Mouse (Mus musculus): ENCODE measurements at regions not wholly inside any gene's neighbourhood (a gene's known extent, or its start where the extent isn't known, plus 50 kb on each side); places are given as distances from the start of the nearest gene placed in this dataset.
"Not testable (repeated sequence)": the region's sequence is repeated elsewhere in the genome, so short reads cannot be mapped to it uniquely, and the experiment has no call there.

DNA sequence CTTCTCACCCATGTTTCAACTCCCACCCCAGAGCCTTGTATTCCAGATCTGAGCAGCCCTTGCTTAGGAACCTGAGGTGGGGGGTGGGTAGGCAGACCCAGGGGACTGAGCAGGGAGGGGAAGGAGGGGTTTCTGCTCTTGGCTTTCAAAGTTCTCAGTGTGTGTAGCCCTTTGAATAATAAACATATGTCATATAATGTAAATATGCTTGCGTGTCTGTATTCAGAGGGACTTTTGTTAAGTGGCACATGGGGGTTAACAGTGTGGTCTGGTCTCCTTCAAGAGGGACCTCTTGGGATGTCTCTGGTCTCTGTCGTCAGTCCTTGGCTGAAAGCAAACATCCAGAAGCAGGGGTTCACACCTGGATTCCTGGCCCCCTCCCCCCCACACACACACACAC is 149.1 kb upstream of the Rtl1 start:
- no peak for DNase-seq (ENCODE audit: low spot score in 2 of 2)

DNA sequence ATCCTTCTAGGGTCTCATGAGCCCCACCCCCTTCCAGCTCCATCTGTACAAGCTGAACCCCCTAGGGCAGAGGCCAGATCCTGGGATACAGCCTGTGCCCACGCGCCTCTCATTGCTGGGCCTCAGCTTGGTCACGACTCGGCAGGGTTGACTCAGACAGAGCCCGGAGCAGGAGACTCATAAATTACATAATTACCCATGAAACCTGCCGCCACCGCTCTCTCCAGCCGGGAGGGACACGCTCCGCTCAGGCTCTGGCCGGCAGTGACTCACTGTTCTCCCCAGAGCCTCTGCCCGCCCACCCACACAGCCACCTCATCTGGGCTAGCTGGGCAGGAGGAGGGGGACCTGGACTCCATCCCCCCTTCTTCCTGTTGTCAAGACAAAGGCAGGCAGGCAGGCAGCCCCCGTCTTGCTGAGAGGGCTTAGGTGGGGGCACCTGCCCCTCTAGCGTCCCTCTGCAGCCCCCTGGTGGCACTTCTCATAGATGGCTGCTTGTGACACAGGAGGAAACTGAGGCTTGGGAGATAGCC is 149.6 kb upstream of the Rtl1 start:
- peak; percentile 11 to 25 for DNase-seq (ENCODE audit: low spot score in 2 of 2)

DNA sequence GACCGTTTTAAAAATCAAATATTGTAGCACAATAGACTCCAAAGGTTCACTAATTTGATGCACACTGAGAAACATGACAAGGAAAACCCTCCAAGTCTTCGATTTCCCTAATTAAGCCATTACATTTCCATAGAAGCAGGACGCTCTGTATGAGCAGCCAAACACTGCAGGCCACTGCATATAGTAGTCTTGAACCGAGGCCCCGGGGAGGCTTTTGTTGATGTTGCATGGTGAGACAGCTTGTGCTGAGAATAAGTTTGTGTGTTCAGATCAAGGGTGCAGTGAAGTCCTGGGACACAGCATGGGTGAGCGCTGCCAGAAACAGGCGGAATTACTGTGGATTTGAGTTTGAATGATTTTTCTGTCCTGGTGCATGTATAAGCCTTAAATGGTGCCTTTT is 154.9 kb upstream of the Rtl1 start:
- no peak for DNase-seq (ENCODE audit: low spot score in 2 of 2)

DNA sequence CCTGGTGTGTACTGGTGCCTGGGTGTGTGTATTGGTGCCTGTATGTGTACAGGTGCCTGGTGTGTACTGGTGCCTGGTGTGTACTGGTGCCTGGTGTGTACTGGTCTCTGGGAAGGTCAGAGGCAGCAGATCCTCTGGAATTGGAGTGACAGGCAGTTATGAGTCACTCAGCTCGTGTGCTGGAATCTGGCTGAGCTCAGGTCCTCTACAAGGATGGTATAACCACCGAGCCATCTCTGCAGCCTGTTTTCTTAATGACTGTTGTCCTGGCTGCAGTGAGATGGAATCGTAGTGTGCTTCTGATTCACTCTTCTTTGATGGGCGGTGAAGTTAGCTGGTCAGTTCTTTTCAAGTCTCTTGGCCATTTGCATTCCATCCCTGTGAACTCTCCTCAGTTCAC is 164.2 kb upstream of the Rtl1 start:
- DNase-seq (ENCODE audit: low spot score in 2 of 2): no peak

DNA sequence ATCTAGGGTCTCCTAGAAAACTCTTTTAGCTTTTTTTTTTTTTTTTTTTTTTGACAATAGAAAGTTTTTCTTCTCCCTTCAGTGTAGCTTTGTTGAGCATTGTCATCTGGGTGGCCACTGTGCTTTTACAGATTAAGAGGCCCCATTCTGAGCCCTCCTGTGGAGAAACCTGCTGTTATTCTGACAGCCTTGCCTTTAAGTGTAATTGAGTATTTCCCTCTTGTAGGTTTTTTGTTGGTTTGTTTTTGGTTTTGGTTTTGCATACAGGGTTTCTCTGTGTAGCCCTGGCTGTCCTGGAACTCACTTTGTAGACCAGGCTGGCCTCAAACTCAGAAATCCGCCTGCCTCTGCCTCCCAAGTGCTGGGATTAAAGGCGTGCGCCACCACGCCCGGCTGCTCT is 166.5 kb upstream of the Rtl1 start:
- not testable (repeated sequence) for DNase-seq (ENCODE audit: low spot score in 2 of 2)

DNA sequence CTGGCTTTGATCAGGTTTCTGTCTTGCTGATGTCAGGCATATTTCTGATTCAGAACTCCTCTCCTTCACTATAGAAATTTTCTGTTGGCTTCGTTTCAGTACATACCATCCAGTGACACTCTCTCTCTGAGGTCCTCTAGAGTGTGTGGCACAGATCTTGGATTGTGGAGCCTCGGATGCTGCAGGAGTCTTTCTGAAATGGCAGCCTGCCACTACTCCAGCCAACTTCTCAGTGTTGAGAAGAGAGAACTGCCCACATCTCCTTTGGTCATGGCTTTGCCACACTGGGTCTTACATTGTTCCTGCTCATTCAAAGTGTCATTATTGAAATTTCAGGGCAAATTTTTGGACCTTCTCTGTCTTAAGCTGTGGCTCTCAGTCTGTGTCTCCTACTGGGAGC is 172.4 kb upstream of the Rtl1 start:
- no peak for DNase-seq (ENCODE audit: low spot score in 2 of 2)

DNA sequence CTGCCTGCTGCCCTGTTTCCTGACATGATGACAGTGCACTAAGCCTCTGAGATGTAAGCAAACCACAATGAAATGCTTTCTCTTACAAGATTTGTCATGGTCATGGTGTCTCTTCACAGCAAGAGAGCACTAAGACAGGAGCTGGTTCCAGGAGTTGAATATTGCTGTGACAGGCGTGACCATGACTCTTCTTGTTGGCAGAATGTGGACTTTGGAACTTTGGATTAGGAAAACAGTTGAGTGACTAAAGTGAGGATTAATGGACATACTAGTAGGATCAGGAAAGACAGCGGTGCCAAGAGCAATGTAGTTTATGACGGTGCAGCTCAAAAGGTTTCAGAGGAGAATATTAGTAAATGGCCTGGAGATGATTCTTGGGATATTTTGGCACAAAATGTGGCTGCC is 173.8 kb upstream of the Rtl1 start:
- DNase-seq (ENCODE audit: low spot score in 2 of 2): no peak

DNA sequence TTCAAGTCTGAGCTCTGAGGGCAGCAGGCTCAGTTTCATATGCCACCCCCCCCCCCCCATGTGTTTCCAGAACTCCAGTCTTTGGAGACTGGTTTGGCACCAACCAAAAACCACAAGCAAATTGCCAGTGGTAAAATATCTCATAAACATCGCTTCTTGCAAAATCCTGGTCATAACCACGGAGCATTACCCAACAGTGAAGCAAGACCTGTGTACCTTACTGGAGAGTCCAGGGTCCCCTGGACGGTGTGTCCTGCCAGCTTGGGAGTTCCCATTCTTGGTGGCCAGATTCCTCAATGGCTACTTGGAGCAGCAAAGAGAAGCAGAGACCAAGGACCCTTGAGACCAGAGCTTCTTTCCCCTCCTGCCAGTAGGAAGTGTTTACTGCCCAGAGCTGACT is 198.7 kb upstream of the Rtl1 start:
- DNase-seq (ENCODE audit: low spot score in 2 of 2): peak in 1 of 2 experiments; percentile 10

DNA sequence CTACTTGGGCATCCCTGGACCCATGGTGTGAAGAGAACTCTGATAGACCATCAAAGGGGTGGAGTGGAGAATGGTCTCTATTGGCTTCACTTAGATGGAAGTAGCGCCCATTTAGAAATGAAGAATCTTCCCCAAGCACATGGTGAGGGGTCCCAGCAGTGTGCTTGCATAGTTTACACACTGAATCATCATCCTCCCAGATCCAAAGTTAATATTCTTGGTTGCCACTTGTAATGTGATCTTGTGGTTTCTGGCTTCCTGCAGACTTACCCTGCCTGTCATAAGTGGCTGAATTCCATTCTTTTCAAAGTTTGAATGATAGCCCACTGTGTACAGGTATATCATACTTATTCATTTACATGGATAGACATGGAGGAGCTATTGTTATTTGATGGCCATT is 199.3 kb upstream of the Rtl1 start:
- DNase-seq (ENCODE audit: low spot score in 2 of 2): no peak

DNA sequence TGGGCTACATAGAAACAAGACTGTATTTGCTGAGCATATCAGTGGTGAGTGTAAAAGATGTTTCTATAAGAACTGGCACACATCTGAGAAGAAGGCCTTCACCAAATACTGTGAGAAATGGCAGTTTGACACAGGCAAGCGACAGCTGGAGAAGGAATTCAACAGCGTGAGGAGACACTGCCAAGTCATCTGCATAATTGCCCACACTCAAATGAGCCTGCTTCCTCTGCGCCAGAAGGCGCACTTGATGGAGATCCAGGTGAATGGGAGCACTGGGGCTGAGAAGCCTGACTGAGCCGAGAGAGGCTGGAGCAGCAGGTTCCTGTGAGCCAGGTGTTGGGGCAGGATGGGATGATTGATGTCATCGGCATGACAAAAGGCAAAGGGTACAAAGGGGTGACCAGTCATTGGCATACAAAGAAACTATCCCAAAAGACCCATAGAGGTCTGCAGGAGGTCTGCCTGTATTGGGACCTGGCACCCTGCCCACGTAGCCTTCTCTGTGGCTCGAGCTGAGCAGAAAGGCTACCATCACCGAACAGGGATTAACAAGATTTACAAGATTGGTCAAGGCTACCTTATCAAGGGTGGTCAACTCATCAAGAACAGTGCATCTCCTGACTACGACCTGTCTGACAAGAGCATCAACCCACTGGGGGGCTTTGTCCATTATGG is 227.2 kb upstream of the Rtl1 start:
- no peak for DNase-seq (ENCODE audit: low spot score in 2 of 2)

DNA sequence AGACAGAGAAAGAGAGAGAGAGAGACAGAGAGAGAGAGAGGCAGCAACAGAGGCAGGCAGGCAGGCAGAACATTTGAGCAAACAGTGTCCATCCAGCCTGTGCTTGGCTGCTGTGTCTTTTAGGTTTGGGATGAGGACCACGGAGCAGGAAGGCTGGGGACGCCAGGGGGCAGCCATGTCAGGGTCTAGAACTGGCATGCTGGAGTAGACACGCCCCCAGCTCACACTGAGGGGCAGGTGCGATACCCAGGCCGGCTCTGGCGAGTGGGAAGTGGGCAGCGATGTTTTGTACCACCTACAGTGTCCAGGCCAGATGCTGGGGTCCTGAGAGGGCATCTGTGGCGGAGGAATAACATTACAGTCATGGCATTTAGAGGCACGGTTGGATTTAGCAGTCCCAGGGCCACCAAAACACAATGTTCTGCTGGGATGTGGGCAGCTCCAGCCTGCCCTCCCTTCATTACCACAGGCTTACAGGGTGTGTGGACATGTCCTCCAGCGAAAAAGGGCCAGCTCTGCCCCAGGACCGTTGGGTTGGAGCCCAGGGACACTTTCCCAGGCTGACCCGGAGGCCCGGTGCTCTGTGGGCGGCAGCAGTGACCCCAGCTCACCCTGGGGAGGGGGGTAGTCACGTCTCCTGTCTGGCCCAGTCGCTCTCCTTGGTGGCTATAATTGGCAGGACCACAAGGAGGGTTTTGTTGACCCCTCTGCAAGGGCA is 230.3 kb upstream of the Rtl1 start:
- DNase-seq (ENCODE audit: low spot score in 2 of 2): no peak

DNA sequence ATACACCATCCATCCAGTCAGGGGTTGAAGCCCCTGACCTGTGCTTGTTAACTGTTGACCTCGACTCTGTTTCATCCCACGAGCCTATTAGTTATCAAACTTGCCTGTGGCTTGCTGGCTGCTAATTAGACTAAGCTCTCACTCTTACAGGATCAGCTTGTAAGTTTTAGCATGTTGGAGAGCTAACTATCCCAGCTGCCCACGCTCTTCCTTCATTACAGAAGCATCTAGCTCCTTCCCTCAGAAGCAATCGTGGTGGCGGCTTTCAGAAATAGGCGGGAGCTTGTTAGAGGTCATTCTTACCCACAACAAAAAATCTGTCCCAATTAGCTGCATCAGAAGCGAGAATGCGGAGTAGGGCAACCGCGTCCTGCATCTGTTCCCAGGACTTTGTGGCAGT is 232.8 kb upstream of the Rtl1 start:
- no peak for DNase-seq (ENCODE audit: low spot score in 2 of 2)

DNA sequence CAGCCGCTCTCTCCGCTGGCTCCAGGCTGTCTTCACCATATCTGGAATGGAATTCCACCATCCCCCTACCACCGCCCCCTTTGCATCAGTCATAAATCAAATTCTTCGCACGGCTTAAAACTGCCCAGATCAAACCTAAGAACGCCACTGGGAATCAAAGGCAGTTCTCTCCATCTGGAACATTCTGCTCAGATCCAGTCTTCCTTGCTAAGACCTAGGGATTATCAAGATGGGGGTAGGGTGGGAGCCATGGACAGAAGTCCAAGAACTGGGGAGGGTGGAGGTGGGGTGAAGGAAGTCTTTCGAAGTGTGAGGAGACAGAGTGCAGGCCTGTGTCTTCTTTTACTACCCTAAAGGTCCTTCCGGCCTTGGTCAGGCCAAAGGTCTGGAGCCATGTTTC is 236.4 kb upstream of the Rtl1 start:
- no peak for DNase-seq (ENCODE audit: low spot score in 2 of 2)

DNA sequence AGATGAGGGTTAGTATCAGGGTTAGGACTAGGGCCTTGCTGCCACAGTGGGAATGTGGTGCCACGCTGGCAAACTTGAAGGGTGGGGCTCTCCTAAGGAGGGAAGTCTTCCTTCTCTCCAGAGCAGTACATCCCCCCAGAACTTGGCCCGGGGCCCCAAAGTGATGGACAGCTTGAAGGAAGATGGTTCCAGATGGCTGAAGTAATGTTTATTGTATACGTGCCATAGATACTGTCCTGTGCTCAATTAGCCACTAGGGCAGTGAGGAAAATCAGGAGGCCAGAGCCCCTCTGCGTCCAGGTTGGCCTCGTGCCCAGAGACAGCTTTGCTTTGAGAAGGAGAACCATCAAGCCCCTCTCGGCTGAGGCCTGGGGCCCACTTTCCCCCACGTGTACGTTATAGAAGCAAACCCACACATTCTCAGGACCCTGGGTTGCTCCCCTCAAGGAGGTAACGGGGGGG is 239.0 kb upstream of the Rtl1 start:
- DNase-seq (ENCODE audit: low spot score in 2 of 2): no peak

DNA sequence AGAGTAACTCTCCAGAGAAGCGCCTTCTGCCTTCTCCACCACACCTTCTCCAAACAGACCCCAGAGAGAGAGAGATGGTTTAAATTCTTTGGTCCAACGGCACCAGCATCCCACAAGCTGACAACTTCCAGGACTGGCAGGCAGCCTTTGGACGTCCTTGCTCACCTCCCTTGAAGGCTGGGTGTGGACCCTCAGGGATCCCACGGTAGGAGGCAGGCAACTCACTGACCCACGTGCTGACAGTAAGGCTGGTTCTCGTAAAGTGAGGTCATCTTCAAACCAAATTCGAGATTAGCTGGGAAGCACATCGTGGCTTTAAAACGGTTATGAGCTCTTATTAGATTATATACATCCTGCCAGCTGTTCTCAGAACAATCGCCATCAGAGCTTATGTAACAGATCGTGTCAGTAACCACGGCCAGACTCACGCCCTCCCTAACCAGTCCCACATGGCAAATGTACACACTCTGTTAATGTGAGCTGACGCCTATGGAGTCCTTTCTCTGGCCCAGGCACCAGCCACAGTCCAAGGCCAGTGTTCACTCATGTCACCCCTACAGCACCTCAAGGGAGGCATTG is 239.9 kb upstream of the Rtl1 start:
- DNase-seq (ENCODE audit: low spot score in 2 of 2): no peak

DNA sequence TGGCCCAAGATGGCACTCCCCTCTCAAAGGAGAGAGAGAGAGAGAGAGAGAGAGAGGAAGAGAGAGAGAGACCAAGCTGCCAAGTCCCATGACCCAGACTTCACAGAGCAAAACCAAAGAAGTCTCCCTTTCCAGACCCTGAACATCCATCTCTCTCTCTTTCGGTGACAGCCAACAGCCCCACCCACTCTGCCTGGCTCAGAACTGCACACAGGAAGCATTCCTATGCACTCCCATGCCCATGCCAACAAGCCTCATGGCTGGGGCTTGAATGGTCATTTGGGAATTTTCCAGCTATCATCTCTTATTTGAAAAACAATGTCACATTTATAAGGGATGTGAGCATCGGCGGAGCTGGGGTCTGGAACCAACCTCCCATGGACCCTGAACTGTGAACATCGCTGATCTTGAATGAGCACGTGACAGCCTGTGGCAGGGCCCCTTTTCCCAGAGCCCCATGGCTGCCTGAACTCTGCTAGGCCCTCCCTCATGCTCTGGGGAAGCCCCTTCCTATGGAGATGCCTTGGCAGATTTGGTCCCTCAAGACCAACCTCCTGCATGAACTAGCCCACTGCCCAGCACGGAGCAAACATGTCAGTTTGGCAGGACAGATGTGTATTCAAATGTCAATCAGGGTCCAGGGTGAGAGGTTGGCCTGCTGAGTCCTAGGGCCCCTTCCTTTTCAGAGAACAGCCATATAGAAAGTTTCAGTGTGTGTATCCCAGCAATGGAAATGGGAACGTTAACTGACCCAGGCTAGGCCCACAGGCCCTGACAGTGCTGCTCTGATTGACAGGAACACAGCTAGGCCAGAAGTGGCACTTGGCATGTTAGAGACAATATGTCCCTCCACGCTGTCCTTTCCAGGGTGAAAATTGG is 244.8 kb upstream of the Rtl1 start:
- no peak for DNase-seq (ENCODE audit: low spot score in 2 of 2)

DNA sequence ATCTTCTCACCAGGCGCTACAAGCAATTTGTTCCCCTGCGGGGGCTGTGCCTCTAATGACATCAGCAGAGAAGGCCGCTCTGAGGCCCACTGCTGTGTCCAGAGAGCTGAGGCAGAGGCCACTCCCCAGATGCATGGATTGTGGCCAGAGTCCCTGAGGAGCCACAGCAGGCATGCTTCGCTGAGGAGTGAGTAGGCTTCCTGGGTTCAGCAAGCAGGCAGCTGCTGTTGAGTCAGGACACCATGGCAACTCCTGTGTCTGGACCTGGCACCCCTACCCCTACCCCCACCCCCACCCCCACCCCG is 245.4 kb upstream of the Rtl1 start:
- DNase-seq (ENCODE audit: low spot score in 2 of 2): no peak

DNA sequence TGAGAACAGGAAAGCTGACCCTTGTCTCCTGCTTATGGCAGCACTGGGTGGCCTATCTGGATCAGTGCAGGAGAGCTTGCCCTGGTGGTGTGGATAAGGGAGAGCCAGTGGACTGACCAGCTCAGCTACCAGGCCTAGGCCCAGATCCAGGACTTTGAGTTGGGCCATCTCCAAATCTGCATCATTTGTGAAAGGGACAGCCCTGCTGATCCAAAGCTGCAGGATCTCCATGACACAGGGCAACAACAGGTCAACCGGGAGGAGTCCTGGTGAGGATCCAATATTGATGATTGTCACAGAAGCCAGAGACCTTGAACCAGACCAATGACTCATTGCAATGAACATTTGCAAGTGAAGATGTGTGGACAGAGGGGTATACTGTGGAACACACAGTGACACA is 256.2 kb upstream of the Rtl1 start:
- no peak for DNase-seq (ENCODE audit: low spot score in 2 of 2)

DNA sequence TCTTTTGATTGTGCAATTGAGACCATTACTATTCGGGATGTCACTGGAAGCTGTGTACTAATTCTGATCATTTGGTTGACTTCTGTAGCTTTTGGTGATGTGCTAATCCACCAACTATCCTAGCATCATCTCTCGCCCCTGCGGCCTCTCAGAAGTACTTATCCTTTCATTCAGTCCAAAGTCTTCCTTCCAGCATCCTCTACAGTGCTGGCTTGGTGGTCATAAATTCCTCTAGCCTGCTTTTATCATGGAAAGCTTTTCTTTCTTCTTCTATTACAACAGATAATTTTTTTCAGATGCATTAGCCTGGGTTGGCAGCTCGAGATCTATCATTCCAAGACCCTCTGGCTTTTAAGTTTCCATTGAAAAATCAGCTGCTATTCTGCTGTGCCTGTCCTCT is 257.6 kb upstream of the Rtl1 start:
- DNase-seq (ENCODE audit: low spot score in 2 of 2): no peak

DNA sequence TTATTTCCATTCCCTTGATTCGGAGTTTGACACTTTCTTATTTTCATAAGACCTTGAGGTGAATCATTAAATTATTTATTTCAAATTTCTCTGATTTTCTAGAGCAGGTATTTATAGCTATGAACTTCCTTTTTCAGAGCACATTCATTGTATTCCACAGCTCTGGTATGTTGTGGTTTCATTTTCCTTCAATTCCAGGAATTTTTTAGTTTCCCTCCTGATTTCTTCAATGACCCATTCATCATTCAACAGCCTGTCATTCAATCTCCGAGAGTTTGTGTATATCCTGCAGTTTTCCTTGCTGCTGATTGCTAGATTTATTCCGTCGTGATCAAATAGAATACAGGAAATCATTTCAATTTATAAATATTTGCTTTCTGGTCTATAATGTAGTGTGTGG is 264.7 kb upstream of the Rtl1 start:
- DNase-seq (ENCODE audit: low spot score in 2 of 2): no peak

DNA sequence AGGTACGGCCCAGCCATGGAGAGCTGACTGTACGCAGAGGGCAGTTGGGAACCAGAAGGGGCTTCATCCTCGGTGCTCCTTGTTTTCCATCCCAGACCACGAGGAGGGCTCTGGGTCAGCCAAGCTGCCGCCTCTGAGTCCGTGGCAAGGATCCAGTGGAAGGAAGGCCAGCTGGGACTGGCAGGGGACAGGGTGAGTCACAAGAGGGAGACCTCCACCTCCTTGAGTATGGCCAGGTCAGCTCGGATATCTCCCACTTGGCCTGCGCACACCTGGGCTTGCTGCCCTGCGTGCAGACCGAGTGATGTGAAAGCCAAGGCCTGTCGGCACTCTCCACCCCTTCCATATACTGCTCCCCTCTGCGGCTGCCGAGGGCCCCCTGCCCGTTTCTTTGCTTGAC is 270.9 kb upstream of the Rtl1 start:
- DNase-seq (ENCODE audit: low spot score in 2 of 2): peak; percentile 18 to 42

DNA sequence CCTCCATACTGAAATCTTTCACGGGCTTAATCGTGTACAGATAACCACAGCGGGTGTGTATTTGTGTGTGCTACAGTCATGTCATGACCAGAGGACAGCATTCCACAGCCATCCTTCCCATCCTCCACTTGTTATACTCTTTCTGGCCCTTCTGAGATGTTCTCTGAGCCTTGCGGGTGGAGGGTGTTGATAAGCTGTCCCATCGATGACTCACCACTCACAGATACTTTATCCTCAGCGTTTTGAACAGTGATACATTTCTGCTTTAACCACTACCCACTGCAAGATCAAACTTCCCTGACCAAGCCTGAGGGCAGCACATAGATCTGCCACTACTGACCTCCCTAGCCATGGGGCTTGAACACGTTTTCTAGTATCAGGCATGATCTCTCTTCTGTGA is 274.3 kb upstream of the Rtl1 start:
- DNase-seq (ENCODE audit: low spot score in 2 of 2): no peak

Measured in gastrocnemius, adult 8-10 months (tissue).